Mouse (Mus musculus) forebrain, postnatal 0 days (tissue): ENCODE measurements around the gene Stk4. TPM values are rescaled to one million over a fixed set of nuclear protein-coding genes. Genes with fewer than 3 reads are reported as not detected.

Source experiments
- ATAC-seq: fragments of 200-750 bp; cut with Nextera tagmentation; 2 replicates; pipeline ENCODE4 v1.8.0; 2017; ENCODE audit warnings: mild to moderate bottlenecking, moderate library complexity
- DNase-seq: peaks from one replicate; pipeline ENCODE4 v3.0.0-alpha.2; 2015
- H3K27ac ChIP-seq: fragments of 300-500 bp; sonication (generic); 2 replicates; pipeline ENCODE4 v1.5.1; 2014; ENCODE audit warnings: low read depth, mild to moderate bottlenecking, antibody characterized with exemption, low read length, moderate library complexity, mixed read lengths
- H3K27me3 ChIP-seq: fragments of 300-500 bp; sonication (generic); 2 replicates; pipeline ENCODE4 v1.6.1; 2014; ENCODE audit warnings: mild to moderate bottlenecking, low read length, mixed read lengths; ENCODE audit not compliant: insufficient read depth
- H3K36me3 ChIP-seq: fragments of 300-500 bp; sonication (generic); 2 replicates; pipeline ENCODE4 v1.6.1; 2014; ENCODE audit warnings: mild to moderate bottlenecking, moderate library complexity; ENCODE audit not compliant: insufficient read depth
- H3K4me1 ChIP-seq: fragments of 300-500 bp; sonication (generic); 2 replicates; pipeline ENCODE4 v1.6.1; 2014; ENCODE audit warnings: antibody characterized with exemption; ENCODE audit not compliant: insufficient read depth
- H3K4me2 ChIP-seq: fragments of 300-500 bp; sonication (generic); 2 replicates; pipeline ENCODE4 v1.6.1; 2014; ENCODE audit warnings: low read depth, mild to moderate bottlenecking, moderate library complexity
- H3K4me3 ChIP-seq: fragments of 300-500 bp; sonication (generic); 2 replicates; pipeline ENCODE4 v1.5.1; 2014; ENCODE audit warnings: low read depth, low read length, mixed read lengths
- H3K9ac ChIP-seq: fragments of 300-500 bp; sonication (generic); 2 replicates; pipeline ENCODE4 v1.6.1; 2014; ENCODE audit warnings: mild to moderate bottlenecking
- H3K9me3 ChIP-seq: fragments of 300-500 bp; sonication (generic); 2 replicates; pipeline ENCODE4 v1.6.1; 2016; ENCODE audit warnings: low read length
- CTCF ChIP-seq: sonication (generic); IDR thresholded peaks from 2 replicates; pipeline ENCODE4 v1.5.1; 2016; ENCODE audit warnings: antibody characterized with exemption, control low read depth, low read depth
- WGBS: fragments of 180-500 bp; shearing (Covaris S2); extraction: QIAGEN DNeasy Blood & Tissue Kit; methylation state at CpG from one replicate; pipeline ENCODE4 v1.1.7; 2014; 5-methylcytosine and 5-hydroxymethylcytosine counted together
- polyA plus RNA-seq: library from polyadenylated mRNA; unstranded; fragments of >200 nt; fragmentation: Nextera tagmentation; extraction: Ambion mirVana; gene quantifications from 2 replicates; pipeline ENCODE4 v1.2.1, GENCODE M21; 2015
- total RNA-seq: library from RNA; depleted of rRNA; stranded (reverse); fragments of >200 nt; gene quantifications from 2 replicates; pipeline ENCODE4 v1.2.3, GENCODE M21; 2014

The Stk4 gene
- total and polyA plus RNA-seq, 2 experiments from 2014 or later: 19.3 to 36.1 TPM

GRCm38 (mm10) chr2:164111546-164111945 lies 41.4 kb downstream of the Stk4 start:
- Histone ChIP-seq H3K4me2 (no peak overlapping the region), H3K27me3 (no peaks in the 10 kb centered on the region), H3K9me3 (no peaks in the 10 kb centered on the region), H3K36me3 (peaks cover 6% of the 10 kb centered on the region; the same call in 1 of the 2 replicates), H3K9ac (no peak overlapping the region), H3K4me3 (no peak overlapping the region), H3K27ac (no peak overlapping the region), H3K4me1 (no peaks in the 10 kb centered on the region)
- no peak for TF ChIP-seq CTCF
- DNase-seq: no peak
- WGBS: 93% methylated on average over 8 of the region's 8 CpGs
- ATAC-seq: no peak

- Histone ChIP-seq H3K9me3 (no peaks in the 10 kb centered on the region), H3K36me3 (peaks cover 16% of the 10 kb centered on the region; the same call in 1 of the 2 replicates), H3K9ac (no peak overlapping the region), H3K4me2 (no peak overlapping the region), H3K4me3 (no peak overlapping the region), H3K4me1 (no peaks in the 10 kb centered on the region), H3K27me3 (no peaks in the 10 kb centered on the region), H3K27ac (no peak overlapping the region)
- no peak for TF ChIP-seq CTCF
- ATAC-seq (no peak), DNase-seq (no peak)
- 91% methylated on average over 6 of the region's 6 CpGs for WGBS
Measured at GRCm38 (mm10) chr2:164114051-164114450, 43.9 kb downstream of the Stk4 start.

GRCm38 (mm10) chr2:164115531-164115930 lies 45.4 kb downstream of the Stk4 start:
- Histone ChIP-seq H3K36me3 (peaks cover 26% of the 10 kb centered on the region), H3K9me3 (no peaks in the 10 kb centered on the region), H3K4me3 (no peak overlapping the region), H3K27ac (no peak overlapping the region), H3K27me3 (no peaks in the 10 kb centered on the region), H3K4me2 (no peak overlapping the region), H3K4me1 (no peaks in the 10 kb centered on the region), H3K9ac (no peak overlapping the region)
- ATAC-seq (no peak), DNase-seq (no peak)
- TF ChIP-seq CTCF: no peak
- 80% methylated on average over 10 of the region's 10 CpGs for WGBS

- ATAC-seq (no peak), DNase-seq (no peak)
- Histone ChIP-seq H3K27me3 (no peaks in the 10 kb centered on the region), H3K9ac (no peak overlapping the region), H3K4me1 (no peaks in the 10 kb centered on the region), H3K27ac (no peak overlapping the region), H3K36me3 (peaks cover 31% of the 10 kb centered on the region), H3K9me3 (no peaks in the 10 kb centered on the region), H3K4me3 (no peak overlapping the region), H3K4me2 (no peak overlapping the region)
- TF ChIP-seq CTCF: no peak
- 87% methylated on average over 6 of the region's 6 CpGs for WGBS
Measured at GRCm38 (mm10) chr2:164119503-164119902, 49.4 kb downstream of the Stk4 start.

- H3K9me3 ChIP-seq: no peaks in the 10 kb centered on the region
- no peak overlapping the region for H3K27ac ChIP-seq
- ATAC-seq: no peak
- peaks cover 35% of the 10 kb centered on the region for H3K36me3 ChIP-seq
- no peak overlapping the region for H3K4me3 ChIP-seq
- H3K4me2 ChIP-seq: no peak overlapping the region
- H3K4me1 ChIP-seq: no peaks in the 10 kb centered on the region
- DNase-seq: no peak
- TF ChIP-seq CTCF: no peak
- H3K9ac ChIP-seq: no peak overlapping the region
- WGBS: 88% methylated on average over 5 of the region's 5 CpGs
- no peaks in the 10 kb centered on the region for H3K27me3 ChIP-seq
Measured at GRCm38 (mm10) chr2:164123169-164123766, 53.1 kb downstream of the Stk4 start.

GRCm38 (mm10) chr2:164126533-164126955 lies 56.4 kb downstream of the Stk4 start:
- 70% methylated on average over 13 of the region's 13 CpGs for WGBS
- no peaks in the 10 kb centered on the region for H3K27me3 ChIP-seq

GRCm38 (mm10) chr2:164127297-164127696 lies 57.2 kb downstream of the Stk4 start:
- Histone ChIP-seq H3K36me3 (peaks cover 10% of the 10 kb centered on the region), H3K4me1 (no peaks in the 10 kb centered on the region), H3K9me3 (no peaks in the 10 kb centered on the region), H3K27me3 (no peaks in the 10 kb centered on the region), H3K4me2 (no peak overlapping the region), H3K27ac (no peak overlapping the region), H3K4me3 (no peak overlapping the region), H3K9ac (no peak overlapping the region)
- no peak for DNase-seq
- 81% methylated on average over 2 of the region's 2 CpGs for WGBS
- no peak for TF ChIP-seq CTCF
- no peak for ATAC-seq

More at GRCm38 (mm10) chr2:164126533-164126955, 56.4 kb downstream of the Stk4 start:
- H3K4me1 ChIP-seq: no peaks in the 10 kb centered on the region
- H3K9me3 ChIP-seq: no peaks in the 10 kb centered on the region
- no peak overlapping the region for H3K4me3 ChIP-seq
- ATAC-seq: peak; percentile 53
- H3K4me2 ChIP-seq: no peak overlapping the region
- peak; percentile 73 for TF ChIP-seq CTCF
- no peak overlapping the region for H3K9ac ChIP-seq
- peaks cover 18% of the 10 kb centered on the region for H3K36me3 ChIP-seq
- peak; percentile 75 for DNase-seq
- no peak overlapping the region for H3K27ac ChIP-seq
